Mouse (Mus musculus) layer of hippocampus, postnatal 25 days (tissue): ENCODE measurements around the gene Fpgs. TPM values are rescaled to one million over a fixed set of nuclear protein-coding genes. Genes with fewer than 3 reads are reported as not detected.

Experiments used
- DNase-seq, 2 experiments: peaks; one replicate each; pipeline ENCODE4 v3.0.0; 2022; ENCODE audit warnings: mixed read lengths in 2 of 2, low spot score in 1 of 2; ENCODE audit errors: extremely low spot score in 1 of 2
- total RNA-seq, 2 experiments: library from RNA; stranded (reverse); gene quantifications; 2 replicates each; pipeline ENCODE4 v1.2.3; 2021

The Fpgs gene
- total RNA-seq, 2 experiments from 2014 or later: 8.4 to 10.7 TPM

- no peak for DNase-seq
Observed at GRCm38 (mm10) chr2:32673176-32673917, 30.6 kb downstream of the Fpgs start.

- DNase-seq: no peak
Observed at GRCm38 (mm10) chr2:32671907-32672595, 31.9 kb downstream of the Fpgs start.

GRCm38 (mm10) chr2:32671147-32671546 lies 32.8 kb downstream of the Fpgs start:
- no peak for DNase-seq

- DNase-seq: no peak
Observed at GRCm38 (mm10) chr2:32669876-32670275, 34.1 kb downstream of the Fpgs start.

GRCm38 (mm10) chr2:32668176-32668575 lies 35.8 kb downstream of the Fpgs start:
- no peak for DNase-seq

GRCm38 (mm10) chr2:32667775-32668174 lies 36.2 kb downstream of the Fpgs start:
- DNase-seq: no peak

GRCm38 (mm10) chr2:32665853-32666252 lies 38.1 kb downstream of the Fpgs start:
- DNase-seq: no peak

GRCm38 (mm10) chr2:32665345-32665744 lies 38.6 kb downstream of the Fpgs start:
- no peak for DNase-seq

- no peak for DNase-seq
Observed at GRCm38 (mm10) chr2:32662291-32662690, 41.7 kb downstream of the Fpgs start.

- DNase-seq: no peak
Observed at GRCm38 (mm10) chr2:32661509-32662107, 42.3 kb downstream of the Fpgs start.

- no peak for DNase-seq
Observed at GRCm38 (mm10) chr2:32658873-32659272, 45.1 kb downstream of the Fpgs start.

- no peak for DNase-seq
Observed at GRCm38 (mm10) chr2:32655826-32656225, 48.1 kb downstream of the Fpgs start.

- DNase-seq: no peak
Observed at GRCm38 (mm10) chr2:32655394-32655744, 48.6 kb downstream of the Fpgs start.

- DNase-seq: no peak
Observed at GRCm38 (mm10) chr2:32654743-32655393, 49.1 kb downstream of the Fpgs start.

- no peak for DNase-seq
Observed at GRCm38 (mm10) chr2:32653764-32654163, 50.2 kb downstream of the Fpgs start.

GRCm38 (mm10) chr2:32647366-32647765 lies 56.6 kb downstream of the Fpgs start:
- DNase-seq: no peak

GRCm38 (mm10) chr2:32646379-32647056 lies 57.4 kb downstream of the Fpgs start, which contains the start of gene Eng:
Gene Eng (plus strand): TSS chr2:32646595.
- DNase-seq: no peak

GRCm38 (mm10) chr2:32645647-32646046 lies 58.3 kb downstream of the Fpgs start:
- no peak for DNase-seq

GRCm38 (mm10) chr2:32644799-32645475 lies 59.0 kb downstream of the Fpgs start:
- DNase-seq: no peak

GRCm38 (mm10) chr2:32644083-32644482 lies 59.9 kb downstream of the Fpgs start:
- no peak for DNase-seq
